Mouse (Mus musculus) MEL (cell line): ENCODE results near the gene Mrtfa.

Source experiments
- CHD2 ChIP-seq: IDR thresholded peaks from 2 replicates; pipeline ENCODE4 v1.6.1; 2011; ENCODE audit warnings: low read length, improper control_type of control experiment
- CTCF ChIP-seq, 3 experiments: IDR thresholded peaks in 2 of 3; conservative IDR thresholded peaks in 1 of 3; 2 replicates each; pipeline ENCODE4 v1.5.1; 2011 to 2012; ENCODE audit warnings: low read length in 3 of 3, low read depth in 2 of 3, mild to moderate bottlenecking in 2 of 3, improper control_type of control experiment in 1 of 3, inconsistent platforms in 1 of 3, mixed read lengths in 1 of 3, moderate library complexity in 1 of 3; ENCODE audit not compliant: control insufficient read depth in 1 of 3, insufficient read depth in 1 of 3, poor library complexity in 1 of 3, severe bottlenecking in 1 of 3
- E2F4 ChIP-seq: IDR thresholded peaks from 2 replicates; pipeline ENCODE4 v1.6.1; 2011; ENCODE audit warnings: low read depth, low read length, improper control_type of control experiment, borderline replicate concordance
- HCFC1 ChIP-seq: IDR thresholded peaks from 2 replicates; pipeline ENCODE4 v1.6.1; 2012; ENCODE audit warnings: low read depth, mild to moderate bottlenecking, inconsistent platforms, low read length, improper control_type of control experiment, moderate library complexity
- MAFK ChIP-seq: IDR thresholded peaks from 2 replicates; pipeline ENCODE4 v1.6.1; 2011; ENCODE audit warnings: low read depth, mild to moderate bottlenecking, low read length, improper control_type of control experiment, borderline replicate concordance
- MEF2A ChIP-seq: IDR thresholded peaks from 2 replicates; pipeline ENCODE4 v1.6.1; 2014; ENCODE audit warnings: low read depth, mild to moderate bottlenecking, inconsistent platforms, low read length, improper control_type of control experiment; ENCODE audit not compliant: poor library complexity, insufficient replicate concordance, severe bottlenecking; ENCODE audit errors: extremely low read depth
- MYC ChIP-seq: IDR thresholded peaks from 2 replicates; pipeline ENCODE4 v1.6.1; 2011; ENCODE audit warnings: low read depth, mild to moderate bottlenecking, low read length, improper control_type of control experiment, moderate library complexity
- POLR2A ChIP-seq, 2 experiments: IDR thresholded peaks; 2 replicates each; pipeline ENCODE4 v1.6.1; 2011 to 2012; ENCODE audit warnings: low read length in 2 of 2, mild to moderate bottlenecking in 2 of 2, control low read depth in 1 of 2, improper control_type of control experiment in 1 of 2, low read depth in 1 of 2, moderate library complexity in 1 of 2; ENCODE audit not compliant: control insufficient read depth in 1 of 2, insufficient read depth in 1 of 2, poor library complexity in 1 of 2
- SMC3 ChIP-seq: IDR thresholded peaks from 2 replicates; pipeline ENCODE4 v1.6.1; 2011; ENCODE audit warnings: low read depth, low read length, improper control_type of control experiment
- ZNF384 ChIP-seq: IDR thresholded peaks from 2 replicates; pipeline ENCODE4 v1.6.1; 2012; ENCODE audit warnings: low read depth, mild to moderate bottlenecking, inconsistent platforms, low read length, improper control_type of control experiment

- TF ChIP-seq E2F4: no peak
- TF ChIP-seq CHD2: no peak
- TF ChIP-seq CTCF (IDR thresholded peaks at IDR 0.05 in 2 of 3, conservative IDR thresholded peaks at IDR 0.05 in 1 of 3; ENCODE audit: control insufficient read depth in 1 of 3, insufficient read depth in 1 of 3, low read depth in 2 of 3, low read length in 3 of 3, poor library complexity in 1 of 3, severe bottlenecking in 1 of 3): no peak
- no peak for TF ChIP-seq MEF2A
- TF ChIP-seq POLR2A (IDR thresholded peaks at IDR 0.05; ENCODE audit: control insufficient read depth in 1 of 2, insufficient read depth in 1 of 2, low read depth in 1 of 2, low read length in 2 of 2, poor library complexity in 1 of 2): no peak
- TF ChIP-seq HCFC1: no peak
- TF ChIP-seq MYC: no peak
- TF ChIP-seq MAFK: no peak
- TF ChIP-seq ZNF384: no peak
- no peak for TF ChIP-seq SMC3
Measured at GRCm38 (mm10) chr15:81032941-81033629, 157.5 kb downstream of the Mrtfa start.
